Mouse (Mus musculus): ENCODE results near the gene Nat14. TPM values are rescaled to one million over a fixed set of nuclear protein-coding genes. Genes with fewer than 3 reads are reported as not detected.
A peak's percentile ranks its signal among the peaks of the same experiment; 100 is the strongest.

The Nat14 gene
- polyA plus RNA-seq, 1 experiment = 2.2 TPM

- Histone ChIP-seq H3K4me3 (ENCODE audit: low read depth, low read length) (no peak overlapping the region), H3K36me3 (ENCODE audit: control insufficient read depth, insufficient read depth, low read length, poor library complexity, severe bottlenecking) (no peaks in the 10 kb centered on the region), H3K27me3 (ENCODE audit: control insufficient read depth, insufficient read depth, low read length, poor library complexity, severe bottlenecking) (no peaks in the 10 kb centered on the region), H3K9me3 (replicated peaks; ENCODE audit: control insufficient read depth, insufficient read depth, low read length, poor library complexity, severe bottlenecking) (no peaks in the 10 kb centered on the region), H3K4me1 (ENCODE audit: control insufficient read depth, insufficient read depth, low read length) (no peaks in the 10 kb centered on the region), H3K9ac (ENCODE audit: low read depth, poor library complexity, severe bottlenecking) (no peak overlapping the region), H3K27ac (ENCODE audit: insufficient read depth, low read length) (no peak overlapping the region)
- TF ChIP-seq POLR2A (IDR thresholded peaks at IDR 0.05; ENCODE audit: insufficient read depth, low read length) (no peak), CTCF (IDR thresholded peaks at IDR 0.05; ENCODE audit: low read depth, low read length) (peak; percentile 40)
These were observed 12.5 kb downstream of the Nat14 start for GRCm38 (mm10) chr7:4934160-4934914.

- H3K36me3 ChIP-seq (ENCODE audit: control insufficient read depth, insufficient read depth, low read length, poor library complexity, severe bottlenecking) = no peaks in the 10 kb centered on the region
- no peak overlapping the region for H3K9ac ChIP-seq (ENCODE audit: low read depth, poor library complexity, severe bottlenecking)
- H3K27ac ChIP-seq (ENCODE audit: insufficient read depth, low read length) = no peak overlapping the region
- no peaks in the 10 kb centered on the region for H3K4me1 ChIP-seq (ENCODE audit: control insufficient read depth, insufficient read depth, low read length)
- H3K9me3 ChIP-seq (replicated peaks; ENCODE audit: control insufficient read depth, insufficient read depth, low read length, poor library complexity, severe bottlenecking) = no peaks in the 10 kb centered on the region
- TF ChIP-seq POLR2A (IDR thresholded peaks at IDR 0.05; ENCODE audit: insufficient read depth, low read length) (no peak), EP300 (IDR thresholded peaks at IDR 0.05; ENCODE audit: insufficient read depth, low read depth, low read length) (no peak), CTCF (IDR thresholded peaks at IDR 0.05; ENCODE audit: low read depth, low read length) (no peak)
- H3K27me3 ChIP-seq (ENCODE audit: control insufficient read depth, insufficient read depth, low read length, poor library complexity, severe bottlenecking) = no peaks in the 10 kb centered on the region
- no peak overlapping the region for H3K4me3 ChIP-seq (ENCODE audit: low read depth, low read length)
These were observed 15.0 kb downstream of the Nat14 start for GRCm38 (mm10) chr7:4936832-4937231.

GRCm38 (mm10) chr7:4937392-4937791 lies 15.6 kb downstream of the Nat14 start:
- Histone ChIP-seq H3K9ac (ENCODE audit: low read depth, poor library complexity, severe bottlenecking) (no peak overlapping the region), H3K4me3 (ENCODE audit: low read depth, low read length) (no peak overlapping the region), H3K4me1 (ENCODE audit: control insufficient read depth, insufficient read depth, low read length) (no peaks in the 10 kb centered on the region), H3K36me3 (ENCODE audit: control insufficient read depth, insufficient read depth, low read length, poor library complexity, severe bottlenecking) (no peaks in the 10 kb centered on the region), H3K9me3 (replicated peaks; ENCODE audit: control insufficient read depth, insufficient read depth, low read length, poor library complexity, severe bottlenecking) (no peaks in the 10 kb centered on the region), H3K27ac (ENCODE audit: insufficient read depth, low read length) (no peak overlapping the region), H3K27me3 (ENCODE audit: control insufficient read depth, insufficient read depth, low read length, poor library complexity, severe bottlenecking) (no peaks in the 10 kb centered on the region)
- no peak for TF ChIP-seq CTCF (IDR thresholded peaks at IDR 0.05; ENCODE audit: low read depth, low read length)
- TF ChIP-seq POLR2A (IDR thresholded peaks at IDR 0.05; ENCODE audit: insufficient read depth, low read length) = no peak
- no peak for TF ChIP-seq EP300 (IDR thresholded peaks at IDR 0.05; ENCODE audit: insufficient read depth, low read depth, low read length)

DNA sequence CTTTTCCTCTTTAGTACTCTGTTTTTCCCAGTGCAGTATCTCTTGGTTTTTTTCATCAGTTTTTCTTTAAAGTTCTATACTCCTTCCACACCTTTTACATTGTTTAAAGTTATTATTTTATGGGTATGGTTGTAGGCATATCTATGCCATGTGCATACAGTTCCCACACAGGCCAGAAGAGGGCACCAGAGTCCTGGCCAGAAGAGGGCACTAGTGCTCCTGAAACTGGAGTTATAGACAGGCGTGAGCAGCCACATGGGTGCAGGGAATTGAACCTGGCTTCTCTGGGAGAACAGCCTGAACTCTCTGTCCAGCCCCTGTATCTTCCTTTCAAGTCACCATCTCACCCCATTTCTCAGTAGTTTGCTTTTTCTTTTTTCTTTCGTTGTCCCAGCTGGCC lies 16.6 kb downstream of the Nat14 start:
- no peaks in the 10 kb centered on the region for H3K36me3 ChIP-seq (ENCODE audit: control insufficient read depth, insufficient read depth, low read length, poor library complexity, severe bottlenecking)
- no peaks in the 10 kb centered on the region for H3K9me3 ChIP-seq (replicated peaks; ENCODE audit: control insufficient read depth, insufficient read depth, low read length, poor library complexity, severe bottlenecking)
- H3K9ac ChIP-seq (ENCODE audit: low read depth, poor library complexity, severe bottlenecking) = no peak overlapping the region
- no peak overlapping the region for H3K27ac ChIP-seq (ENCODE audit: insufficient read depth, low read length)
- no peaks in the 10 kb centered on the region for H3K27me3 ChIP-seq (ENCODE audit: control insufficient read depth, insufficient read depth, low read length, poor library complexity, severe bottlenecking)
- TF ChIP-seq CTCF (IDR thresholded peaks at IDR 0.05; ENCODE audit: low read depth, low read length) (peak; percentile 99), EP300 (IDR thresholded peaks at IDR 0.05; ENCODE audit: insufficient read depth, low read depth, low read length) (0 out of 2 replicates have a peak, but pooled peaks have one; percentile 13), POLR2A (IDR thresholded peaks at IDR 0.05; ENCODE audit: insufficient read depth, low read length) (no peak)
- H3K4me3 ChIP-seq (ENCODE audit: low read depth, low read length) = no peak overlapping the region
- no peaks in the 10 kb centered on the region for H3K4me1 ChIP-seq (ENCODE audit: control insufficient read depth, insufficient read depth, low read length)

GRCm38 (mm10) chr7:4940068-4940479 lies 18.2 kb downstream of the Nat14 start:
- H3K9ac ChIP-seq (ENCODE audit: low read depth, poor library complexity, severe bottlenecking) = no peak overlapping the region
- TF ChIP-seq EP300 (IDR thresholded peaks at IDR 0.05; ENCODE audit: insufficient read depth, low read depth, low read length) (no peak), CTCF (IDR thresholded peaks at IDR 0.05; ENCODE audit: low read depth, low read length) (peak; percentile 93), POLR2A (IDR thresholded peaks at IDR 0.05; ENCODE audit: insufficient read depth, low read length) (no peak)
- no peaks in the 10 kb centered on the region for H3K27me3 ChIP-seq (ENCODE audit: control insufficient read depth, insufficient read depth, low read length, poor library complexity, severe bottlenecking)
- H3K36me3 ChIP-seq (ENCODE audit: control insufficient read depth, insufficient read depth, low read length, poor library complexity, severe bottlenecking) = no peaks in the 10 kb centered on the region
- H3K27ac ChIP-seq (ENCODE audit: insufficient read depth, low read length) = no peak overlapping the region
- no peak overlapping the region for H3K4me3 ChIP-seq (ENCODE audit: low read depth, low read length)
- no peaks in the 10 kb centered on the region for H3K4me1 ChIP-seq (ENCODE audit: control insufficient read depth, insufficient read depth, low read length)
- no peaks in the 10 kb centered on the region for H3K9me3 ChIP-seq (replicated peaks; ENCODE audit: control insufficient read depth, insufficient read depth, low read length, poor library complexity, severe bottlenecking)

- TF ChIP-seq POLR2A (IDR thresholded peaks at IDR 0.05; ENCODE audit: insufficient read depth, low read length) (no peak), EP300 (IDR thresholded peaks at IDR 0.05; ENCODE audit: insufficient read depth, low read depth, low read length) (no peak), CTCF (IDR thresholded peaks at IDR 0.05; ENCODE audit: low read depth, low read length) (no peak)
- no peak overlapping the region for H3K4me3 ChIP-seq (ENCODE audit: low read depth, low read length)
- no peaks in the 10 kb centered on the region for H3K9me3 ChIP-seq (replicated peaks; ENCODE audit: control insufficient read depth, insufficient read depth, low read length, poor library complexity, severe bottlenecking)
These were observed 20.8 kb downstream of the Nat14 start for GRCm38 (mm10) chr7:4942673-4943072.

More at GRCm38 (mm10) chr7:4942673-4943072, 20.8 kb downstream of the Nat14 start:
- Histone ChIP-seq H3K9ac (ENCODE audit: low read depth, poor library complexity, severe bottlenecking) (no peak overlapping the region), H3K36me3 (ENCODE audit: control insufficient read depth, insufficient read depth, low read length, poor library complexity, severe bottlenecking) (no peaks in the 10 kb centered on the region), H3K27me3 (ENCODE audit: control insufficient read depth, insufficient read depth, low read length, poor library complexity, severe bottlenecking) (no peaks in the 10 kb centered on the region), H3K4me1 (ENCODE audit: control insufficient read depth, insufficient read depth, low read length) (no peaks in the 10 kb centered on the region), H3K27ac (ENCODE audit: insufficient read depth, low read length) (no peak overlapping the region)

All from ES-Bruce4 (cell line).